Mouse (Mus musculus): ENCODE data around the gene Glb1l2.

Glb1l2 gene

GRCm38 (mm10) chr9:26733206-26733891 is 72.9 kb downstream of the Glb1l2 start, which contains the start of gene B3gat1:
Gene B3gat1 (plus strand): TSS chr9:26733728.
- no peak for DNase-seq (ENCODE audit: low spot score in 2 of 2)

GRCm38 (mm10) chr9:26728556-26728955 is 77.7 kb downstream of the Glb1l2 start:
- DNase-seq (ENCODE audit: low spot score in 2 of 2) = no peak

GRCm38 (mm10) chr9:26727445-26727844 is 78.8 kb downstream of the Glb1l2 start:
- DNase-seq (ENCODE audit: low spot score in 2 of 2) = no peak

- DNase-seq (ENCODE audit: low spot score in 2 of 2) = no peak
Measured at GRCm38 (mm10) chr9:26725709-26726108, 80.6 kb downstream of the Glb1l2 start.

- no peak for DNase-seq (ENCODE audit: low spot score in 2 of 2)
Measured at GRCm38 (mm10) chr9:26721771-26722170, 84.5 kb downstream of the Glb1l2 start.

- no peak for DNase-seq (ENCODE audit: low spot score in 2 of 2)
Measured at GRCm38 (mm10) chr9:26718388-26718787, 87.9 kb downstream of the Glb1l2 start.
